ENCODE assay signal across 17 mouse cellular contexts in genomic region chr15:79374760-79375159, GRCm38 (mm10). TPM values are rescaled to one million over a fixed set of nuclear protein-coding genes. Genes with fewer than 3 reads are reported as not detected.
DNase-seq lines count a peak whose midpoint lies in the region; ATAC-seq and TF ChIP-seq lines count a peak whose summit lies in the region.
"Had no signal": no experiment of that assay in that cellular context is flagged by ENCODE, and none has a peak within 500 bp of the region (broad histone marks: within the 10 kb centered on the region; RNA-seq: fewer than 3 reads in every experiment).

No protein-coding gene starts in this region.

- H3K4me1 ChIP-seq in intestine, embryonic 14.5 days (replicated peaks; ENCODE audit: control insufficient read depth, insufficient read depth, low read length), result 0 out of 2 replicates have a peak, but pooled peaks cover under 1% of the 10 kb centered on the region
- H3K4me1 ChIP-seq in intestine, postnatal 0 days (replicated peaks; ENCODE audit: control insufficient read depth, insufficient read depth, low read length), result no peaks in the 10 kb centered on the region; the same call in 1 of the 2 replicates
- H3K4me1 ChIP-seq in midbrain, embryonic 13.5 days (replicated peaks), result peaks cover 4% of the 10 kb centered on the region; the same call in 1 of the 2 replicates
- H3K4me1 ChIP-seq: limb, embryonic 13.5 days had no signal

- H3K27me3 ChIP-seq in intestine, embryonic 14.5 days (replicated peaks; ENCODE audit: control insufficient read depth, insufficient read depth, low read length), result no peaks in the 10 kb centered on the region
- H3K27me3 ChIP-seq in intestine, postnatal 0 days (replicated peaks; ENCODE audit: control insufficient read depth, insufficient read depth, low read length), result no peaks in the 10 kb centered on the region
- H3K27me3 ChIP-seq in midbrain, embryonic 13.5 days, result no peaks in the 10 kb centered on the region
- H3K27me3 ChIP-seq: intestine, embryonic 15.5 days; limb, embryonic 13.5 days; liver, embryonic 15.5 days had no signal

- ATAC-seq in intestine, embryonic 14.5 days (replicated peaks; ENCODE audit: low FRiP score, low TSS enrichment, low read depth), result no peak
- ATAC-seq in intestine, postnatal 0 days, result no peak
- peak; percentile 53; the same call in 1 of the 2 replicates for ATAC-seq in midbrain, embryonic 13.5 days
- no peak for ATAC-seq in monocyte, adult 5-6 weeks (replicated peaks; ENCODE audit: insufficient number of reproducible peaks, low FRiP score, low TSS enrichment, poor library complexity, severe bottlenecking)
- ATAC-seq: forebrain, embryonic 16.5 days; intestine, embryonic 15.5 days had no signal

- H3K9ac ChIP-seq in intestine, embryonic 14.5 days (ENCODE audit: low read length), result no peak overlapping the region
- H3K9ac ChIP-seq in intestine, postnatal 0 days (ENCODE audit: low read depth, low read length), result no peak overlapping the region
- peak overlapping the region; percentile 32; the same call in 1 of the 2 replicates for H3K9ac ChIP-seq in midbrain, embryonic 13.5 days (replicated peaks)
- H3K9ac ChIP-seq: intestine, embryonic 15.5 days; limb, embryonic 13.5 days; liver, embryonic 15.5 days had no signal

- WGBS in intestine, embryonic 14.5 days, result 48% methylated on average over 3 of the region's 3 CpGs
- 52% methylated on average over 3 of the region's 3 CpGs for WGBS in intestine, postnatal 0 days
- 62% methylated on average over 3 of the region's 3 CpGs for WGBS in midbrain, embryonic 13.5 days

- peaks cover 69% of the 10 kb centered on the region for H3K36me3 ChIP-seq in intestine, embryonic 14.5 days (ENCODE audit: control insufficient read depth, insufficient read depth, low read length)
- H3K36me3 ChIP-seq in intestine, postnatal 0 days (ENCODE audit: control insufficient read depth, insufficient read depth), result peaks cover 60% of the 10 kb centered on the region
- H3K36me3 ChIP-seq in midbrain, embryonic 13.5 days, result peaks cover 78% of the 10 kb centered on the region

- TF ChIP-seq CTCF in intestine, postnatal 0 days (IDR thresholded peaks at IDR 0.05; ENCODE audit: low read depth), result no peak

- H3K4me3 ChIP-seq in intestine, embryonic 14.5 days (ENCODE audit: low read depth, low read length), result no peak overlapping the region
- H3K4me3 ChIP-seq in intestine, postnatal 0 days (ENCODE audit: low read depth, low read length), result no peak overlapping the region
- H3K4me3 ChIP-seq in midbrain, embryonic 13.5 days (replicated peaks), result no peak overlapping the region
- H3K4me3 ChIP-seq: gastrocnemius, adult 2 months; intestine, embryonic 15.5 days; limb, embryonic 13.5 days; liver, embryonic 15.5 days had no signal

- DNase-seq in intestine, embryonic 14.5 days (ENCODE audit: low spot score), result no peak
- DNase-seq in ES-CJ7 (ENCODE audit: low read depth, low spot score), result peak; percentile 25
- peak; percentile 80 for DNase-seq in thymus, postnatal 14 days
- DNase-seq in adrenal gland, adult (ENCODE audit: inconsistent age in 2 of 2, low spot score in 1 of 2), result no peak
- DNase-seq: adrenal gland, postnatal 36 days; cerebellum, postnatal 10 days; embryo, embryonic 11 days; gastrocnemius, adult 2 months; heart, postnatal 14 days had no signal

- H3K4me2 ChIP-seq in intestine, embryonic 14.5 days (ENCODE audit: low read length), result no peak overlapping the region
- H3K4me2 ChIP-seq in intestine, postnatal 0 days (replicated peaks; ENCODE audit: low read depth), result no peak overlapping the region
- no peak overlapping the region for H3K4me2 ChIP-seq in midbrain, embryonic 13.5 days (replicated peaks)
- H3K4me2 ChIP-seq: intestine, embryonic 15.5 days; limb, embryonic 13.5 days; liver, embryonic 15.5 days had no signal

- H3K9me3 ChIP-seq in intestine, embryonic 14.5 days (ENCODE audit: control insufficient read depth, low read length), result no peaks in the 10 kb centered on the region
- no peaks in the 10 kb centered on the region for H3K9me3 ChIP-seq in intestine, postnatal 0 days (ENCODE audit: control insufficient read depth)
- H3K9me3 ChIP-seq in midbrain, embryonic 13.5 days, result no peaks in the 10 kb centered on the region
- H3K9me3 ChIP-seq: intestine, embryonic 15.5 days; limb, embryonic 13.5 days; liver, embryonic 15.5 days had no signal

- 0 out of 2 replicates have a peak overlapping the region, but pooled peaks have one; percentile 16 for H3K27ac ChIP-seq in intestine, embryonic 14.5 days (ENCODE audit: low read depth)
- no peak overlapping the region for H3K27ac ChIP-seq in intestine, postnatal 0 days (ENCODE audit: low read depth, low read length)
- H3K27ac ChIP-seq in midbrain, embryonic 13.5 days, result peak overlapping the region; percentile 44; the same call in 1 of the 2 replicates
- H3K27ac ChIP-seq: gastrocnemius, adult 2 months; intestine, embryonic 15.5 days; kidney, postnatal 0 days; limb, embryonic 13.5 days; liver, embryonic 15.5 days had no signal

RNA-seq across cellular contexts. Expression of gene Maff, which starts 28.3 kb away (rescaled TPM):
- polyA plus RNA-seq in intestine, embryonic 14.5 days (2014; fragmentation: Nextera tagmentation; extraction: Ambion mirVana), result 6.4 and 8.9 TPM in 2 replicates
- 6.6 and 8.8 TPM in 2 replicates for polyA plus RNA-seq in intestine, postnatal 0 days (2015; fragmentation: Nextera tagmentation; extraction: Ambion mirVana)
- 0.76 and 0.79 TPM in 2 replicates for polyA plus RNA-seq in midbrain, embryonic 13.5 days (2015; fragmentation: Nextera tagmentation; extraction: Ambion mirVana)
- 9.8 to 14.5 TPM (median 10.4 TPM) in 3 replicates for total RNA-seq in monocyte, adult 5-6 weeks (2017)

RNA-seq across cellular contexts. Expression of gene Tmem184b, which starts 28.6 kb away (rescaled TPM):
- polyA plus RNA-seq in intestine, embryonic 14.5 days (2014; fragmentation: Nextera tagmentation; extraction: Ambion mirVana), result 53.0 and 56.6 TPM in 2 replicates
- polyA plus RNA-seq in intestine, postnatal 0 days (2015; fragmentation: Nextera tagmentation; extraction: Ambion mirVana), result 32.7 and 34.1 TPM in 2 replicates
- polyA plus RNA-seq in midbrain, embryonic 13.5 days (2015; fragmentation: Nextera tagmentation; extraction: Ambion mirVana), result 32.8 and 35.0 TPM in 2 replicates
- 10.6 to 25.9 TPM (median 19.9 TPM) in 3 replicates for total RNA-seq in monocyte, adult 5-6 weeks (2017)

RNA-seq across cellular contexts. Expression of gene Pla2g6, which starts 46.6 kb away (rescaled TPM):
- polyA plus RNA-seq in intestine, embryonic 14.5 days (2014; fragmentation: Nextera tagmentation; extraction: Ambion mirVana), result 17.0 and 20.7 TPM in 2 replicates
- polyA plus RNA-seq in intestine, postnatal 0 days (2015; fragmentation: Nextera tagmentation; extraction: Ambion mirVana), result 17.4 and 22.1 TPM in 2 replicates
- 37.5 and 43.3 TPM in 2 replicates for polyA plus RNA-seq in midbrain, embryonic 13.5 days (2015; fragmentation: Nextera tagmentation; extraction: Ambion mirVana)
- total RNA-seq in monocyte, adult 5-6 weeks (2017), result 1.1 to 5.4 TPM (median 3.4 TPM) in 3 replicates

Comparison
In these comparisons a context has a peak if more than half of its experiments do, and no peak if none do; other contexts are left out.
1. DNase-seq: peak in ES-CJ7 (single experiment) and thymus, postnatal 14 days (single experiment); none in intestine, embryonic 14.5 days (single experiment) and adrenal gland, adult (0 of 2).